Mouse (Mus musculus): ENCODE measurements at regions not wholly inside any gene's neighbourhood (a gene's known extent, or its start where the extent isn't known, plus 50 kb on each side); places are given as distances from the start of the nearest gene placed in this dataset.

- TF ChIP-seq CTCF (IDR thresholded peaks at IDR 0.05) = no peak
- TF ChIP-seq POLR2A (IDR thresholded peaks at IDR 0.05; ENCODE audit: insufficient read depth, low read depth, low read length) = no peak
- TF ChIP-seq EP300 (IDR thresholded peaks at IDR 0.05; ENCODE audit: insufficient read depth, low read depth, low read length) = no peak
Observed at GRCm38 (mm10) chr15:65579353-65579752, 564.6 kb upstream of the Gm21961 start.

All from heart, adult 2 months (tissue).